Mouse (Mus musculus): ENCODE measurements around the gene Clip3. TPM values are rescaled to one million over a fixed set of nuclear protein-coding genes. Genes with fewer than 3 reads are reported as not detected.

Clip3 gene
- polyA plus RNA-seq (2014; fragmentation: Nextera tagmentation; extraction: Ambion mirVana) = 52.8 and 53.9 TPM in 2 replicates

DNA sequence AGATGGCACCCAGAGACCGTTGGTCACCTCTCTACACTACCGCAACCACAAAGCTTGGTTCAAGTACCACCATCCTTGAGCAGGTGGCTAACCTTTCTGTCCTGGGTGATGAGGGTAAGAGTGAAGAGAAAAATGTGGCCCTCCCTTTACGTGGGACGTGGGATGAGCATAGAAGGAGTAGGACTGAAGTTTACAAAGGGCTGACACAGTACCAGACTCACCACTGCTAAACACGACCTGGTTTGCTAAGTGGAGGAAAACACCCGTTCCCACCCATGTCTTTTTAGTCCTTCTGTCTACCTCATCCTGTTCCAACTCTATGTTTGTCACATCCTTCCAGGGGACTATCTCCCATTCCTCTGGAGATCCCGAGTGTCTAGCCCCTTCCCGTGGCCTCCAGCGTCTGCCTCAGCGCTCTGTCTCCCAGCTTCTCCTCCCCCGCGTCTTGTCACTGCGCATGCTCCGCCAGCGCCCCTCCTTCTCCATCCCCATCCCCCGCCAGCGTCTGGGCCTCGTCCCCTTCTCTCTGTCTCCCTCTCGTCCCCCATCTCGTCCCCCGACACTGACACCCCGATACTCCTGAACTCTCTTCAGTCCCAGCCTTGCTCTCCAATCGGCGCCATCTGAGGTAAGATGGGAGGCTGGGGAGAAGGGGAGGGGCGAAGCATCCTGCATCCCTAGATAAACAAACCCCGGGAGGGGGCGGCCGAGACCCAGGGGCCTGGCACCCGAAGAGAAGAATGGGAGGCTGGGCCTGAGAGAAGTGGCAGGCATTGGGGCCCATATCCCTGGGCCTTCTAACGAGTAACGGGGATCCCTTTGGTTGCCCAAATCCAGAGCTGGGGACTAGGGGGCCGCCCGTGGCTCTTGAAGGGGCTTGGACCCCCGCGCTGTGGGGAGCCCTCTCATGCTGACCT lies at the start of gene Clip3:
Gene Clip3, plus strand, starts transcription at position 514 of the 917 bp plus-strand sequence.
- H3K9me3 ChIP-seq (ENCODE audit: control insufficient read depth, low read depth, low read length) = no peaks in the 10 kb centered on the region
- peak within 1 kb of the TSS; percentile 55 for H3K4me3 ChIP-seq (ENCODE audit: low read depth, low read length)
- peak within 1 kb of the TSS; percentile 85 for H3K9ac ChIP-seq (replicated peaks; ENCODE audit: low read depth, low read length)
- H3K27me3 ChIP-seq (ENCODE audit: control insufficient read depth, insufficient read depth, low read length) = no peaks in the 10 kb centered on the region
- no peaks in the 10 kb centered on the region for H3K4me1 ChIP-seq (ENCODE audit: control insufficient read depth, insufficient read depth, low read length)
- peak; percentile 73 for ATAC-seq (ENCODE audit: insufficient number of reproducible peaks, insufficient read depth, low FRiP score, low read depth)
- 7% methylated on average over 35 of the region's 35 CpGs for WGBS
- H3K36me3 ChIP-seq (ENCODE audit: control insufficient read depth, insufficient read depth, low read length) = peaks cover 3% of the 10 kb centered on the region; the same call in 1 of the 2 replicates
- H3K4me2 ChIP-seq (replicated peaks; ENCODE audit: low read depth, low read length) = peak within 1 kb of the TSS; percentile 61
- peak within 1 kb of the TSS; percentile 49 for H3K27ac ChIP-seq (ENCODE audit: low read length)

DNA sequence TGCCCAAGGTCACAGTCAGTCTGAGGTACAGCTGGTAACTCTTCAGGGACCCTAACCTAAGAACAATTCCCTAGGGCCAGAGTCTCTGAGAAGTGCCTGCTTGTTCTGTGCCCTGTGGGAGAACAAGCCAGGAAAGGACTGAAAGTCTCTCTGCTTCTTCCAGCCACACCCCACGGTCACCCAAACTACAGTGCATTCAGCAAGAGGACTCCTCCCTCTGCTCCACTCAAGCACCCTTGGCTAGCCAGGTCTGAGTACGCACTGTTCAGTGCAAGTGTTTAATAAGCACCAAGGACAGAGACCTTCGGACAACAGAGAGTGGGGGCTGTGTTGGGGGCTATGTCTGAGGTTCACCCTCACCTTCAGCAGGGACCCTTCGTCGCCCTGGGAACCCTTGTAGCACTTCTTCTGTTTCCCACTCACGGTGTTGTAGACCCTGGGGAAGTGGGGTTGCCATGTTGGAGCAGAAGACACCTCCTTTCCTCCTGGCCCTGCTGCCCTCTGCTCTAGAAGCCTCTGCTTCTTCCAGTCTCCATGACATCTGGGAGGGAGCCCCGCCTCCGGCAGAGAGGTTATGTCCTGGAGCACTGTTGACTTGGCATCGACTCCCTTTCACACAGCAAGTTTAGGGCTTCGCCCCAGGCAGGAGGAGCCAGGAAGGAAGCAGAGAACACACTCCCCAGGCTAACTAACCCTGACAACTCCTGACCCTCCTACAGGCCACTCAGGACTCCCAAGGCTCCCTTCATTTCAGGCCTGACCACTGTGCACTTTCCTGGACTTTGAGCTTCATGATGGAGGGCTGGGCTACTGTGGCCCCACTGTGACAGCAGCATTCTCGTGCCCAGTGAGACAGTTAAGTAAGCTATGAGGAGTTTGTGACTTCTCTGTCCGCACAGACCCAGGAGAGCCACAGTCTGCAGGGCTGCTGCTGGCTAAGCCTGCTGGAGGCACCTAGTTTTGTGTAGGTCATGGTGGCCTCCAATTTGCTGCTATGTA lies 39.3 kb upstream of the Clip3 start:
- no peak overlapping the region for H3K4me2 ChIP-seq (replicated peaks; ENCODE audit: low read depth, low read length)
- ATAC-seq (ENCODE audit: insufficient number of reproducible peaks, insufficient read depth, low FRiP score, low read depth) = no peak; the same call in 1 of the 2 replicates
- H3K27me3 ChIP-seq (ENCODE audit: control insufficient read depth, insufficient read depth, low read length) = no peaks in the 10 kb centered on the region
- H3K27ac ChIP-seq (ENCODE audit: low read length) = no peak overlapping the region
- H3K4me1 ChIP-seq (ENCODE audit: control insufficient read depth, insufficient read depth, low read length) = no peaks in the 10 kb centered on the region
- H3K4me3 ChIP-seq (ENCODE audit: low read depth, low read length) = no peak overlapping the region
- H3K36me3 ChIP-seq (ENCODE audit: control insufficient read depth, insufficient read depth, low read length) = peaks cover 3% of the 10 kb centered on the region; the same call in 1 of the 2 replicates
- no peaks in the 10 kb centered on the region for H3K9me3 ChIP-seq (ENCODE audit: control insufficient read depth, low read depth, low read length)
- WGBS = 79% methylated on average over 12 of the region's 12 CpGs
- H3K9ac ChIP-seq (replicated peaks; ENCODE audit: low read depth, low read length) = no peak overlapping the region

DNA sequence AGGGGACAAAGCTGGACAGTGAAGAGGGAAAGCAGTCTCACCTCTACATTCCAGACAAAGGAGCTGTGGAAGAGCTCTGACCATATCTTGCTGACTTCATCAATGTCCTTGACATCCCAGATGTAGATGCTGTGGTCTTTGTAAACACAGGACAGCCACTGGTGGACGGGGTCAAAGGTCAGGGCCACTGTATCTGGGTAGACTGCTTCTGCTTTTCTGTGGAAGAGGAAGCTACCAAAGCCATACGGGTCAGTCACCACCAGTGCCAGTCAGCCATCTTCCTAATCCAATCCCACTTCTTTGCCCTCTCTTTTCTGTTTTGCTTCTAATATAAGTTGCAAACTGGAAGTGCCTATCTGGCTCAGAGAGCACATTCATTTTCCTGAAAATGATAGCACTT lies 26.5 kb upstream of the Clip3 start:
- Histone ChIP-seq H3K27me3 (ENCODE audit: control insufficient read depth, insufficient read depth, low read length) (no peaks in the 10 kb centered on the region), H3K27ac (ENCODE audit: low read length) (no peak overlapping the region), H3K9me3 (ENCODE audit: control insufficient read depth, low read depth, low read length) (no peaks in the 10 kb centered on the region), H3K4me2 (replicated peaks; ENCODE audit: low read depth, low read length) (no peak overlapping the region), H3K4me3 (ENCODE audit: low read depth, low read length) (no peak overlapping the region), H3K9ac (replicated peaks; ENCODE audit: low read depth, low read length) (no peak overlapping the region), H3K4me1 (ENCODE audit: control insufficient read depth, insufficient read depth, low read length) (no peaks in the 10 kb centered on the region), H3K36me3 (ENCODE audit: control insufficient read depth, insufficient read depth, low read length) (no peaks in the 10 kb centered on the region; the same call in 1 of the 2 replicates)
- no peak for ATAC-seq (ENCODE audit: insufficient number of reproducible peaks, insufficient read depth, low FRiP score, low read depth)
- WGBS = 63% methylated on average over 2 of the region's 2 CpGs

DNA sequence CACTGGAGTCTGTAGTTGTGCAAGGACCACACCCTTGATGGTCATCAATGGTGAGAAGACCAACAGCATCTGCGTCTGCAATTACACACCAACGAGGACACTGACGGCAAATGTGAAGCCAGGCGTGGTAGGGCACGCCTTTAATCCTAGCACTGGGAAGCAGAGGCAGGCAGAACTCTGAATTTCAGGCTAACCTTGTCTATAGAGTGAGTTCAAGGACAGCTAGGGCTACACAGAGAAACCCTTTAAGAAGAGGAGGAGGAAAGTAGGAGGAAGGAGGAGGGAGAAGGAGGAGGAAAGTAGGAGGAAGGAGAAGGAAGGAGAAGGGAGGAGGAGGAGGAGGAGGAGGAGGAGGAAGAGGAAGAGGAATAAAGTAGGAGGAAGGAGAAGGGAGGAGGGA lies 26.0 kb upstream of the Clip3 start:
- H3K36me3 ChIP-seq (ENCODE audit: control insufficient read depth, insufficient read depth, low read length) = peaks cover 3% of the 10 kb centered on the region; the same call in 1 of the 2 replicates
- H3K4me1 ChIP-seq (ENCODE audit: control insufficient read depth, insufficient read depth, low read length) = no peaks in the 10 kb centered on the region
- no peak overlapping the region for H3K4me3 ChIP-seq (ENCODE audit: low read depth, low read length)
- no peak overlapping the region for H3K9ac ChIP-seq (replicated peaks; ENCODE audit: low read depth, low read length)
- 91% methylated on average over 5 of the region's 5 CpGs for WGBS
- H3K4me2 ChIP-seq (replicated peaks; ENCODE audit: low read depth, low read length) = no peak overlapping the region
- ATAC-seq (ENCODE audit: insufficient number of reproducible peaks, insufficient read depth, low FRiP score, low read depth) = no peak
- H3K27me3 ChIP-seq (ENCODE audit: control insufficient read depth, insufficient read depth, low read length) = no peaks in the 10 kb centered on the region
- H3K9me3 ChIP-seq (ENCODE audit: control insufficient read depth, low read depth, low read length) = no peaks in the 10 kb centered on the region
- no peak overlapping the region for H3K27ac ChIP-seq (ENCODE audit: low read length)

DNA sequence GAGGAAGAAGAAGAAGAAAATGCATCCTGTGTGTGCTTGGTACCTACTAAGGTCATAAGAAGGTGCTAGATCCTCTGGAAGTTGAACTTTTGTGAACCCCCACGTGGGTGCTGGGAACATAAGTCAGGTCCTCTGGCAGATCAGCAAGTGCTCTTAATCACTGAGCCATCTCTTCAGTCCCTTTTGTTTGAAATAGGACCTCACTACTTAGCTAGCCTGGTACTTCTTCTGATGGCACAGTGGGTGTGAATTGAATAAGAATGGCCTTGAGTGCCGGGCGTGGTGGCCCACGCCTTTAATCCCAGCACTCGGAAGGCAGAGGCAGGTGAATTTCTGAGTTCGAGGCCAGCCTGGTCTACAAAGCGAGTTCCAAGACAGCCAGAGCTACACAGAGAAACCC lies 25.6 kb upstream of the Clip3 start:
- H3K9me3 ChIP-seq (ENCODE audit: control insufficient read depth, low read depth, low read length) = no peaks in the 10 kb centered on the region
- H3K4me3 ChIP-seq (ENCODE audit: low read depth, low read length) = no peak overlapping the region
- H3K9ac ChIP-seq (replicated peaks; ENCODE audit: low read depth, low read length) = no peak overlapping the region
- 89% methylated on average over 7 of the region's 7 CpGs for WGBS
- ATAC-seq (ENCODE audit: insufficient number of reproducible peaks, insufficient read depth, low FRiP score, low read depth) = no peak
- H3K4me2 ChIP-seq (replicated peaks; ENCODE audit: low read depth, low read length) = no peak overlapping the region
- no peaks in the 10 kb centered on the region for H3K4me1 ChIP-seq (ENCODE audit: control insufficient read depth, insufficient read depth, low read length)
- no peak overlapping the region for H3K27ac ChIP-seq (ENCODE audit: low read length)
- no peaks in the 10 kb centered on the region for H3K27me3 ChIP-seq (ENCODE audit: control insufficient read depth, insufficient read depth, low read length)
- H3K36me3 ChIP-seq (ENCODE audit: control insufficient read depth, insufficient read depth, low read length) = peaks cover 3% of the 10 kb centered on the region; the same call in 1 of the 2 replicates

DNA sequence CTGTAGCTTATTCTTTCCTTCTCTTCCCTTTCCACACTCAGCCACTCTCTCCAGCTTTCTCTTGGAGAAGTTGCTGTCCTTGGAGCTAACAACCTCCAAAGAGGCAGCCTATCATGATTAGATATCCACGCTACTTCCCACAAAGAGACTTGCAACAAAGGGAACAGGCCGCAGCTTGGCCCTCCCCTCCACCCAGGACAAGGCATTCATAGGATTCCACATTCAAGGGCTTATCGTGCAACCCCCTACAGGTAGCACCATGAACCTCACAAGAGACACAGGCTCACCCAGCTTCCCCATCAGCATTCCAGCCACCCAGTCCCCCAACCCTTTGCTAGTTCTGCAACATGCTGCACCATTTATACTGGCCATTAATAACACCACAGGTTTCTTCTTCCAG lies 24.7 kb upstream of the Clip3 start:
- no peak for ATAC-seq (ENCODE audit: insufficient number of reproducible peaks, insufficient read depth, low FRiP score, low read depth)
- H3K36me3 ChIP-seq (ENCODE audit: control insufficient read depth, insufficient read depth, low read length) = peaks cover 3% of the 10 kb centered on the region; the same call in 1 of the 2 replicates
- WGBS = 64% methylated on average over 3 of the region's 3 CpGs
- H3K9me3 ChIP-seq (ENCODE audit: control insufficient read depth, low read depth, low read length) = no peaks in the 10 kb centered on the region
- no peak overlapping the region for H3K4me3 ChIP-seq (ENCODE audit: low read depth, low read length)
- H3K27me3 ChIP-seq (ENCODE audit: control insufficient read depth, insufficient read depth, low read length) = no peaks in the 10 kb centered on the region
- no peak overlapping the region for H3K4me2 ChIP-seq (replicated peaks; ENCODE audit: low read depth, low read length)
- no peak overlapping the region for H3K9ac ChIP-seq (replicated peaks; ENCODE audit: low read depth, low read length)
- no peak overlapping the region for H3K27ac ChIP-seq (ENCODE audit: low read length)
- H3K4me1 ChIP-seq (ENCODE audit: control insufficient read depth, insufficient read depth, low read length) = no peaks in the 10 kb centered on the region

DNA sequence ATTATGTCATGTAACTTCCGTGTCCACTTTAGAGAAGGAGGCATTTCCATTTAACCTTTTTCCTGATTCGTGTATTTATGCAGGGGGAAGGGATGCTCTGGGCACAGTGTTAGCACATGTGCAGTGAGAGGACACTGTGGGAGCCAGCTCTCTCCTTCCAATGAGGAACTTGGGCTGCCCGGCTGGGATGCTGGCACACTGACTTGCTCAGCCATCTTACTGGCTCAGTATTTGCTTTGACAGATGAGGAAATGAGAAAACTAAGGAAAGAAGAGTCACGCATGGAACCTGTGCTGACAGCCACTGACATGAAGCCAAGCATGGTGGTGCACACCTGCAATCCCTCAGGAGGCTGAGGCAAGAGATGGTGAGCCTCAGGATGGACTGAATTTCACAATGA lies 21.9 kb upstream of the Clip3 start:
- Histone ChIP-seq H3K4me1 (ENCODE audit: control insufficient read depth, insufficient read depth, low read length) (no peaks in the 10 kb centered on the region), H3K27me3 (ENCODE audit: control insufficient read depth, insufficient read depth, low read length) (no peaks in the 10 kb centered on the region), H3K27ac (ENCODE audit: low read length) (no peak overlapping the region), H3K9me3 (ENCODE audit: control insufficient read depth, low read depth, low read length) (no peaks in the 10 kb centered on the region), H3K9ac (replicated peaks; ENCODE audit: low read depth, low read length) (no peak overlapping the region), H3K4me2 (replicated peaks; ENCODE audit: low read depth, low read length) (no peak overlapping the region), H3K36me3 (ENCODE audit: control insufficient read depth, insufficient read depth, low read length) (peaks cover 3% of the 10 kb centered on the region; the same call in 1 of the 2 replicates), H3K4me3 (ENCODE audit: low read depth, low read length) (no peak overlapping the region)
- WGBS = 85% methylated on average over 4 of the region's 4 CpGs
- ATAC-seq (ENCODE audit: insufficient number of reproducible peaks, insufficient read depth, low FRiP score, low read depth) = no peak

DNA sequence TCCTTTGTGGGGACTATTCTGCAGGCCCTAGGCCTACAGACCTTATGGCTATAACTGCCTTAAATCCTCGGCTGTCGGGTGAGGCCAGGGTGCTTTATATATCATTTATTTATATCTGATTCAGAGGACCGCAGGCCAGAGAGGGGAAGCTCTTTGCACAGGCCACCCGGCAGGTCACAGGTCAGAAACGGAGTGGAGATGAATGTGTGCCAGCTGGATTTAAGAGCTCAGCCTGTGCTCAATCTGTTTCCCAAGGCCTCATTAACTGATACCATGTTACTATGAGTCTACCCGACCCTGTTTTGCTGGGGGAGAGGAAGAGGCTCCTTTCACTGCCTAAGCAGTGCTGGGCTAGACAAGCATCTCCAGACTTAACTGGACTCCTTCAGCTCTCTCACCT lies 17.1 kb upstream of the Clip3 start:
- ATAC-seq (ENCODE audit: insufficient number of reproducible peaks, insufficient read depth, low FRiP score, low read depth) = no peak
- Histone ChIP-seq H3K9me3 (ENCODE audit: control insufficient read depth, low read depth, low read length) (no peaks in the 10 kb centered on the region), H3K4me3 (ENCODE audit: low read depth, low read length) (no peak overlapping the region), H3K27ac (ENCODE audit: low read length) (no peak overlapping the region), H3K4me1 (ENCODE audit: control insufficient read depth, insufficient read depth, low read length) (peaks cover 3% of the 10 kb centered on the region; the same call in 1 of the 2 replicates), H3K36me3 (ENCODE audit: control insufficient read depth, insufficient read depth, low read length) (peaks cover 3% of the 10 kb centered on the region; the same call in 1 of the 2 replicates), H3K9ac (replicated peaks; ENCODE audit: low read depth, low read length) (no peak overlapping the region), H3K4me2 (replicated peaks; ENCODE audit: low read depth, low read length) (no peak overlapping the region), H3K27me3 (ENCODE audit: control insufficient read depth, insufficient read depth, low read length) (no peaks in the 10 kb centered on the region)
- WGBS = 43% methylated on average over 6 of the region's 6 CpGs

Data from stomach, embryonic 14.5 days (tissue).